Mouse (Mus musculus): ENCODE data around the gene Uqcrfs1. TPM values are rescaled to one million over a fixed set of nuclear protein-coding genes. Genes with fewer than 3 reads are reported as not detected.
A peak's percentile ranks its signal among the peaks of the same experiment; 100 is the strongest.

Uqcrfs1 gene
- polyA plus RNA-seq (2014; fragmentation: Nextera tagmentation; extraction: Ambion mirVana), result 264 and 276 TPM in 2 replicates

DNA sequence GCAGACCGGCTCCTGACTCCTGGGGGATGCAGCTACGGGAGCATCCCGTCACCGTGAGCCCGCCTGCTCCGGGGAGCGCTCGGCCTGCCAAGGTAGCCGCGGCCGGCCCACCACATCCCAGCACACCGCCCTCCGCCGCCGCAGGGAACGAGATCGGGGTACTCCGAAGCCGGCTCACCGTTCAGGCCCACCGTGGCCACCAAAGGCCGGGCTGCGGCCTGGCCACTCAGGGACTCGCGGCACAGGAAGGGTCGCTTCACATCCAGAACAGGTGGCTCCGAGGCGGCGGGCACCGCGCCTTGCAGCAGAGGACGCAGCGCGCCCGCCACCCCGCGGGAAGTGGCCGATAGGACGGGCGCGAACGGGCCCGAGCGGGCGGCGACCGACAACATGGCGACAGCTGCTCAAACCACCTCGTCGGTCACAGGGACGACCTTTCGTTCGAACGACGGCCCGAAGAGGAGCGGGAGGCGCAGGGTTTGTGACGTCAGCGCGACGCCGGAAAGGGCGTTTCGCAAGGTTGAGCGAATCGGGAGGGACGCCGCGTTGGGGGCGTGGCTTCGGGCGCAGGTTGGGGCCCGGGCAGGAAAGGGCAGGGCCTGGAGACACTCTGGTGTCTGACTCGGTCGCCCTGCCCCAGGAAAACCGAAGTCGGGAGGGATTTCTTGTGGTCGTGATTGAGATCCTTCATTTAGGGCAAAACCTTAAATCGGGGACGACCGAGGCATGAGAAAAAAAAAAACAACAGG, at the start of gene Uqcrfs1:
Gene Uqcrfs1, minus strand, starts transcription at position 507 of the 749 bp plus-strand sequence.
- WGBS, result under 1% methylated on average over 82 of the region's 82 CpGs
- Histone ChIP-seq H3K9ac (ENCODE audit: low read depth, low read length) (peak within 1 kb of the TSS; percentile 94), H3K27ac (ENCODE audit: low read depth, low read length) (peak within 1 kb of the TSS; percentile 71), H3K27me3 (ENCODE audit: control insufficient read depth, insufficient read depth, low read length) (no peaks in the 10 kb centered on the region), H3K4me2 (replicated peaks; ENCODE audit: low read depth, low read length) (peak within 1 kb of the TSS; percentile 67), H3K4me1 (ENCODE audit: control insufficient read depth, insufficient read depth, low read length) (peaks cover 11% of the 10 kb centered on the region), H3K4me3 (ENCODE audit: low read length) (peak within 1 kb of the TSS; percentile 99), H3K36me3 (ENCODE audit: control insufficient read depth, insufficient read depth, low read length) (peaks cover 8% of the 10 kb centered on the region), H3K9me3 (ENCODE audit: control insufficient read depth, low read length) (no peaks in the 10 kb centered on the region)
- ATAC-seq (ENCODE audit: low FRiP score, low TSS enrichment), result peak; percentile 99

DNA sequence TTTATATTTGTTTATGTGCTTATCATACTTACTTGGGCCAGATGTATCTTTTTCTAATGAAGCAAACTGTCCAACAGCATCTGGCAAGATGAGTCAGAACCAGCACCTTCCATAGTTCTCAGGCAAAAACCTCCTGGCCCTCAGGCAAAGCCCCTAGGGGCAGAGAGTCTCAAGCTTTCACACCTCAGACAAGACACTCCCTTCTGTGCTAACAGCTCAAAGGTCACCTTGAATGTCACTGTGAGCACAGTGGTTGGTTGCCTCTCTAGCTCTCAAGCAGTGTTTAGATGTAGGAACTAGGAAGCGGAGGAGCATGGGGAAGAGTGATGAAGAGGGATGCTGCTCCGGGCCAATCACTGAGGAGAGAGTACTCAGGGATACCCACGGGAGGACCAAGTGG, 40.6 kb upstream of the Uqcrfs1 start:
- Histone ChIP-seq H3K9ac (ENCODE audit: low read depth, low read length) (no peak overlapping the region), H3K27ac (ENCODE audit: low read depth, low read length) (no peak overlapping the region), H3K4me2 (replicated peaks; ENCODE audit: low read depth, low read length) (no peak overlapping the region), H3K36me3 (ENCODE audit: control insufficient read depth, insufficient read depth, low read length) (no peaks in the 10 kb centered on the region), H3K4me3 (ENCODE audit: low read length) (no peak overlapping the region), H3K27me3 (ENCODE audit: control insufficient read depth, insufficient read depth, low read length) (no peaks in the 10 kb centered on the region), H3K9me3 (ENCODE audit: control insufficient read depth, low read length) (no peaks in the 10 kb centered on the region), H3K4me1 (ENCODE audit: control insufficient read depth, insufficient read depth, low read length) (no peaks in the 10 kb centered on the region)
- WGBS, result 92% methylated on average over 3 of the region's 3 CpGs
- no peak for ATAC-seq (ENCODE audit: low FRiP score, low TSS enrichment)

DNA sequence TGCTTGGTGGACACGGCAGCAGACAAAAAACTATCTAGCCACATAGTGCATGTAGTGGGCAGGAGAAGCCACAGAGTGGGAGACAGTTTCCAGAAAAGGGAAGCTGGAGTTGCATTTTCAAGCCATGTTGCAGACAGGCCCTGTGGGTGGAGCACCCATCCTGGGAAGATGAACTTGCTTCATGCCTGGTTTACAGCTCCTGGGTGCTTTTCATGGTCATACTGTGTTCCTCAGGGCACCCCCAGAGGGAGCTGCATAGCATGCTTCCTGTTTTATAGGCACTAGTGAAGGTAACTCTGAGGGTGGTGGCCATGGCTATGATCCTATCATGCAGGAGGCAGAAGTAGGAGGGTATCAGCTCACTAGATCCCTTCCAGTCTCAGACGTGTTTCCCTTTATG, 37.4 kb upstream of the Uqcrfs1 start:
- 69% methylated on average over 2 of the region's 2 CpGs for WGBS
- Histone ChIP-seq H3K4me3 (ENCODE audit: low read length) (no peak overlapping the region), H3K9me3 (ENCODE audit: control insufficient read depth, low read length) (no peaks in the 10 kb centered on the region), H3K27ac (ENCODE audit: low read depth, low read length) (no peak overlapping the region), H3K27me3 (ENCODE audit: control insufficient read depth, insufficient read depth, low read length) (no peaks in the 10 kb centered on the region), H3K36me3 (ENCODE audit: control insufficient read depth, insufficient read depth, low read length) (no peaks in the 10 kb centered on the region), H3K4me2 (replicated peaks; ENCODE audit: low read depth, low read length) (no peak overlapping the region), H3K9ac (ENCODE audit: low read depth, low read length) (no peak overlapping the region), H3K4me1 (ENCODE audit: control insufficient read depth, insufficient read depth, low read length) (no peaks in the 10 kb centered on the region)
- ATAC-seq (ENCODE audit: low FRiP score, low TSS enrichment), result no peak

DNA sequence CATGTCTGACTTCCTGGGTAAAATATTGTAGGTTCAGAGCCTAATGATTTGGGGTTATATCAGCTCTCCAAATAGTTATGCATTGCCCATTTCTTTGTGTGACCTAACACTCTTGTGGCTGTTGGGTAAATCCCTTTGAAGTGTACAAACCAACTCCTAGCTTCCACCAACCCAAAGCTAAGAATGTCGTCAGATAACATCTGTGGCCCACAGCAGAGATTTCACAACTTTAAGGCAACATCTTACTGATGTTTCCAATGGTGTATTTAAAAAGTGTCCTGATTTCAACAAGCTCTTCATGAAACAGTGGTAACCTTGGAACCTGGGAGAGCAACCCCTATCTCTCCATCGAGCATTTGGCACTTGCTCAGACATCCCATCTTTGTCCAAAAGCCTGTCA, 33.6 kb upstream of the Uqcrfs1 start:
- WGBS, result 75% methylated on average over 2 of the region's 2 CpGs
- Histone ChIP-seq H3K9ac (ENCODE audit: low read depth, low read length) (no peak overlapping the region), H3K4me3 (ENCODE audit: low read length) (no peak overlapping the region), H3K9me3 (ENCODE audit: control insufficient read depth, low read length) (no peaks in the 10 kb centered on the region), H3K4me2 (replicated peaks; ENCODE audit: low read depth, low read length) (no peak overlapping the region), H3K36me3 (ENCODE audit: control insufficient read depth, insufficient read depth, low read length) (no peaks in the 10 kb centered on the region), H3K27me3 (ENCODE audit: control insufficient read depth, insufficient read depth, low read length) (no peaks in the 10 kb centered on the region), H3K4me1 (ENCODE audit: control insufficient read depth, insufficient read depth, low read length) (no peaks in the 10 kb centered on the region), H3K27ac (ENCODE audit: low read depth, low read length) (no peak overlapping the region)
- no peak for ATAC-seq (ENCODE audit: low FRiP score, low TSS enrichment)

GRCm38 (mm10) chr13:30576819-30577218, 31.7 kb upstream of the Uqcrfs1 start:
- H3K4me1 ChIP-seq (ENCODE audit: control insufficient read depth, insufficient read depth, low read length), result no peaks in the 10 kb centered on the region
- H3K4me3 ChIP-seq (ENCODE audit: low read length), result no peak overlapping the region
- H3K9ac ChIP-seq (ENCODE audit: low read depth, low read length), result no peak overlapping the region
- no peaks in the 10 kb centered on the region for H3K36me3 ChIP-seq (ENCODE audit: control insufficient read depth, insufficient read depth, low read length)
- no peaks in the 10 kb centered on the region for H3K9me3 ChIP-seq (ENCODE audit: control insufficient read depth, low read length)
- H3K4me2 ChIP-seq (replicated peaks; ENCODE audit: low read depth, low read length), result no peak overlapping the region
- 66% methylated on average over 2 of the region's 2 CpGs for WGBS
- ATAC-seq (ENCODE audit: low FRiP score, low TSS enrichment), result no peak
- H3K27ac ChIP-seq (ENCODE audit: low read depth, low read length), result no peak overlapping the region
- no peaks in the 10 kb centered on the region for H3K27me3 ChIP-seq (ENCODE audit: control insufficient read depth, insufficient read depth, low read length)

GRCm38 (mm10) chr13:30572971-30573370, 27.8 kb upstream of the Uqcrfs1 start:
- no peak overlapping the region for H3K9ac ChIP-seq (ENCODE audit: low read depth, low read length)
- H3K27me3 ChIP-seq (ENCODE audit: control insufficient read depth, insufficient read depth, low read length), result no peaks in the 10 kb centered on the region
- H3K4me1 ChIP-seq (ENCODE audit: control insufficient read depth, insufficient read depth, low read length), result no peaks in the 10 kb centered on the region
- H3K4me3 ChIP-seq (ENCODE audit: low read length), result no peak overlapping the region
- ATAC-seq (ENCODE audit: low FRiP score, low TSS enrichment), result no peak
- H3K27ac ChIP-seq (ENCODE audit: low read depth, low read length), result no peak overlapping the region
- H3K36me3 ChIP-seq (ENCODE audit: control insufficient read depth, insufficient read depth, low read length), result no peaks in the 10 kb centered on the region
- no peak overlapping the region for H3K4me2 ChIP-seq (replicated peaks; ENCODE audit: low read depth, low read length)
- no peaks in the 10 kb centered on the region for H3K9me3 ChIP-seq (ENCODE audit: control insufficient read depth, low read length)
- 73% methylated on average over 4 of the region's 4 CpGs for WGBS

DNA sequence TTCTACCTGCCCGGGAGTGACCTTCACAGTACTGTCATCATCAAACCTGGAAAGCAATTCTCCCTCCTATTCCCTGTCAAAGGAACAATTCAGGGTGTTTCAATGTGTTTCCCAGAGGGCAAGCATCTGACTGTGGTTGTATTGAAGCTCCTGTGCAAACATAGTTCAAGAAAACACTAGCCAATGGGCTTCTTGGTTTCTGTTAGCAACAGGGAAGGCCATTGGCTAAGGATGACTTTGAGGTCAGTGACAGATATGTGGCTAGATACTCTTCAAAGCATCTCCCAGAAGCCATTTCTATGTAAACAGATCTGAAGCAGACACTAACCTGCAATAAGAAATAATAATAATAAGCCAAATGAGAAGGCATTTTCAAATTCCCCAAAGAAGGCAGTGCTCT, 25.0 kb upstream of the Uqcrfs1 start:
- no peaks in the 10 kb centered on the region for H3K4me1 ChIP-seq (ENCODE audit: control insufficient read depth, insufficient read depth, low read length)
- WGBS, result 86% methylated on average over 1 of the region's 1 CpGs
- no peaks in the 10 kb centered on the region for H3K9me3 ChIP-seq (ENCODE audit: control insufficient read depth, low read length)
- ATAC-seq (ENCODE audit: low FRiP score, low TSS enrichment), result no peak
- H3K4me2 ChIP-seq (replicated peaks; ENCODE audit: low read depth, low read length), result no peak overlapping the region
- H3K36me3 ChIP-seq (ENCODE audit: control insufficient read depth, insufficient read depth, low read length), result no peaks in the 10 kb centered on the region
- H3K4me3 ChIP-seq (ENCODE audit: low read length), result no peak overlapping the region
- H3K9ac ChIP-seq (ENCODE audit: low read depth, low read length), result no peak overlapping the region
- H3K27me3 ChIP-seq (ENCODE audit: control insufficient read depth, insufficient read depth, low read length), result no peaks in the 10 kb centered on the region
- no peak overlapping the region for H3K27ac ChIP-seq (ENCODE audit: low read depth, low read length)

- no peak for ATAC-seq (ENCODE audit: low FRiP score, low TSS enrichment)
- no peaks in the 10 kb centered on the region for H3K27me3 ChIP-seq (ENCODE audit: control insufficient read depth, insufficient read depth, low read length)
- no peaks in the 10 kb centered on the region for H3K4me1 ChIP-seq (ENCODE audit: control insufficient read depth, insufficient read depth, low read length)
- H3K4me2 ChIP-seq (replicated peaks; ENCODE audit: low read depth, low read length), result no peak overlapping the region
- H3K27ac ChIP-seq (ENCODE audit: low read depth, low read length), result no peak overlapping the region
- no peak overlapping the region for H3K9ac ChIP-seq (ENCODE audit: low read depth, low read length)
- 86% methylated on average over 7 of the region's 7 CpGs for WGBS
- H3K9me3 ChIP-seq (ENCODE audit: control insufficient read depth, low read length), result no peaks in the 10 kb centered on the region
- no peak overlapping the region for H3K4me3 ChIP-seq (ENCODE audit: low read length)
- H3K36me3 ChIP-seq (ENCODE audit: control insufficient read depth, insufficient read depth, low read length), result no peaks in the 10 kb centered on the region
These were observed 22.4 kb upstream of the Uqcrfs1 start for GRCm38 (mm10) chr13:30567571-30567970.

- H3K27ac ChIP-seq (ENCODE audit: low read depth, low read length), result no peak overlapping the region
- no peak for ATAC-seq (ENCODE audit: low FRiP score, low TSS enrichment)
- no peaks in the 10 kb centered on the region for H3K36me3 ChIP-seq (ENCODE audit: control insufficient read depth, insufficient read depth, low read length)
- 57% methylated on average over 8 of the region's 8 CpGs for WGBS
- no peak overlapping the region for H3K4me2 ChIP-seq (replicated peaks; ENCODE audit: low read depth, low read length)
- H3K9ac ChIP-seq (ENCODE audit: low read depth, low read length), result no peak overlapping the region
- H3K4me3 ChIP-seq (ENCODE audit: low read length), result no peak overlapping the region
- H3K27me3 ChIP-seq (ENCODE audit: control insufficient read depth, insufficient read depth, low read length), result no peaks in the 10 kb centered on the region
- no peaks in the 10 kb centered on the region for H3K9me3 ChIP-seq (ENCODE audit: control insufficient read depth, low read length)
- H3K4me1 ChIP-seq (ENCODE audit: control insufficient read depth, insufficient read depth, low read length), result no peaks in the 10 kb centered on the region
These were observed 21.6 kb upstream of the Uqcrfs1 start for GRCm38 (mm10) chr13:30566767-30567166.

Measured in kidney, embryonic 14.5 days (tissue).